Mouse (Mus musculus) splenic B cell, adult 2 months (primary cell): ENCODE results near the gene Stat5b.
A peak's percentile ranks its signal among the peaks of the same experiment; 100 is the strongest.
"Not testable (repeated sequence)": the region's sequence is repeated elsewhere in the genome, so short reads cannot be mapped to it uniquely, and the experiment has no call there.

Source experiments
- DNase-seq: peaks from one replicate; pipeline ENCODE4 v3.0.0-alpha.2; 2011; ENCODE audit warnings: low read depth, low spot score
- H3K27me3 ChIP-seq: 2 replicates; pipeline ENCODE4 v1.6.1; 2012; ENCODE audit warnings: mild to moderate bottlenecking, low read length, moderate library complexity, mixed read lengths; ENCODE audit not compliant: control insufficient read depth, poor library complexity, insufficient read depth, severe bottlenecking
- H3K36me3 ChIP-seq: 2 replicates; pipeline ENCODE4 v1.6.1; 2012; ENCODE audit warnings: mild to moderate bottlenecking, low read length, moderate library complexity, mixed read lengths; ENCODE audit not compliant: control insufficient read depth, poor library complexity, insufficient read depth, severe bottlenecking

Stat5b gene

DNA sequence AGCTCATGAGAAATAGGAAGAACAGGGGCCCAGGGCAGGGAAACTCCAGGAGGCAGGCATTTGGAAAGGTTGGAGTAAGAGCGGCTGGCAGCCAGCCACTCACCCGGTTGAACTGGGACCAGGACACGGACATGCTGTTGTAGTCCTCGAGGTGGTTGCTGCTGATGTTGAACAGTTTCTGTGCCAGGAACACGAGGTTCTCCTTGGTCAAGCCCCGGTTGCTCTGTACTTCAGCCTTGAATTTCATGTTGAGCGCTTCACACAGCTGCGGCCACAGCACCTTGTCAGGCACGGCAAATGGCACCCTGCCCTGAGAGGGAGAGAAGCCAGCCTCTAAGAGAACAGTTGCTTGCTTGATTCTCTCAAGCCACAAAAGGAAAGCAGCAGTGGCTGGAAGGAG, 59.9 kb downstream of the Stat5b start:
- H3K27me3 ChIP-seq, DNase-seq: not testable (repeated sequence)
- H3K36me3 ChIP-seq = peaks cover 33% of the 10 kb centered on the region

DNA sequence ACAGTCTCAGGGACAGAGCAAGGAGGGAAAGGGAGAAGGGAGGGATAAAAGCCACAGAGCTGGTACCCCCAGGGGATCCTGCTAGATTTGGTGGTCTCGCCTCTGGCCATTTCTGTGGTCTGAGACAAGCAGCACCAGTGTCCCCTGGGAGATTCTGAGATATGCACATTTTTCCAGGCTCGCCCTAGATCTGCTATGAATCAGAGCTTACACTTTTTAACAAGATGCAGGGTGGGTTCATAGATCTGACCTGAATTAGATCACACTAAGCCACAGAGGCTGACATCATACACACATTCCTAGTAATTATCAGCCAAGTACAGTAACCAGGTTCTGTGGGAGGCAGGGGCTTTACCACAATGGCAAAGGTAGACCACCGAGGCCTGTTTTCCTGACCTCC, 60.8 kb downstream of the Stat5b start:
- H3K27me3 ChIP-seq = no peaks in the 10 kb centered on the region; the same call in 1 of the 2 replicates
- H3K36me3 ChIP-seq = peaks cover 31% of the 10 kb centered on the region
- no peak for DNase-seq

DNA sequence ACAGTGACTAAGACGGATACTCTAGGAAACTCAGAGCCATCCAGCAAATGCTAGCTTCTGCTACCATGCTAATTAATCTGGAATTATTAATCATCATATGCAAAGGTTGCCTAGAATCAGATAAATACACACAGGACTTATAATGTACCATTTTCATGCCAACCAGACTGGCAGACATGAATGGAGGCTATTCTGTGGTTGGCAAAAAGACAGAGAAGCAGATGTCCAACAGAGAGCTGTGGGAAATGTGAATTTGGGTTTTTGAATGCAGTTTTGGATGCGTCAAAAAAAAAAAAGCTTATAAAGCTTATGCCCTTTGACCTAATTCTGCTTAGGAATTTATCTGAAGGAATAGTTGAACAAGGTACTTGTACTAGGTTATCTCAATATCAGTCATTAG, 64.8 kb downstream of the Stat5b start:
- H3K36me3 ChIP-seq = peaks cover 45% of the 10 kb centered on the region
- H3K27me3 ChIP-seq = no peaks in the 10 kb centered on the region; the same call in 1 of the 2 replicates
- DNase-seq = no peak

DNA sequence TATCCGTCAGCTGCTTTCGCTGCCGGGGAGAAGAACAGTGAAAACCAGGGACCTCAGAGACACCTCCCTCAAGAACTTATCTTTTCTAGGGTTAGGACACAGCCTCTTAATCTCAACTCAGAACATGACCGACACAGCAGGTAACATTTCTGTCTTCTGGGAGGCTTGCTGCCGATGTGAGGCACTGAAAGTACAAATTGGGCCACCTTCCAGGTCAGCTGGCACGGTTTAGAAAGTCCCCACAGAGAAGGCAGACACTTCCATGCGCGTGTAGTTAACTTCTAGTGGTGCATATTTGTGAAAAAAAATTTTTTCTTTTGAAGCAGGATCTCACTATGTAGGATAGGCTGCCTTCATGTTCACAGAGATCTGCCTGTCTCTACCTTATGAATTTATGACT, 66.2 kb downstream of the Stat5b start:
- no peak for DNase-seq
- Histone ChIP-seq H3K36me3 (peaks cover 38% of the 10 kb centered on the region), H3K27me3 (no peaks in the 10 kb centered on the region; the same call in 1 of the 2 replicates)

DNA sequence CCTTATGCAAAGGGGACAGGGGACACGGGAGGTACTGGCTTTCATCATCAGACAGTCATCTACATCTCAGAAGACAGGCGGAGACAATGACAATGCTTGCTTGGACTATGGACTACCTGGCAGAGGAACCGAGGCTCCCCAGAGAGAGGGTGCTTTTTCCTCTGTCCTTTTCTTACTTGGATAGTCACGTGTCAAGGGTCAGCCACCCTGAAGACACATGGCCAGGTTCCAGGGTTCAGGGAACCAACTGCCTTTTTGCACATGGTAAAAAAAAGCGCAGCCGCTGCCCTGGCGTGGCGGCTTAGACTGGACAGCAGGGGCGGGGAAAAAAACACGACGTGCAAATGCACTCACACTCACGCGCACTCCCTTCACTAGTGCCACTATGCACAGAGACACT, 68.0 kb downstream of the Stat5b start:
- no peak for DNase-seq
- H3K27me3 ChIP-seq = no peaks in the 10 kb centered on the region
- peaks cover 31% of the 10 kb centered on the region for H3K36me3 ChIP-seq

DNA sequence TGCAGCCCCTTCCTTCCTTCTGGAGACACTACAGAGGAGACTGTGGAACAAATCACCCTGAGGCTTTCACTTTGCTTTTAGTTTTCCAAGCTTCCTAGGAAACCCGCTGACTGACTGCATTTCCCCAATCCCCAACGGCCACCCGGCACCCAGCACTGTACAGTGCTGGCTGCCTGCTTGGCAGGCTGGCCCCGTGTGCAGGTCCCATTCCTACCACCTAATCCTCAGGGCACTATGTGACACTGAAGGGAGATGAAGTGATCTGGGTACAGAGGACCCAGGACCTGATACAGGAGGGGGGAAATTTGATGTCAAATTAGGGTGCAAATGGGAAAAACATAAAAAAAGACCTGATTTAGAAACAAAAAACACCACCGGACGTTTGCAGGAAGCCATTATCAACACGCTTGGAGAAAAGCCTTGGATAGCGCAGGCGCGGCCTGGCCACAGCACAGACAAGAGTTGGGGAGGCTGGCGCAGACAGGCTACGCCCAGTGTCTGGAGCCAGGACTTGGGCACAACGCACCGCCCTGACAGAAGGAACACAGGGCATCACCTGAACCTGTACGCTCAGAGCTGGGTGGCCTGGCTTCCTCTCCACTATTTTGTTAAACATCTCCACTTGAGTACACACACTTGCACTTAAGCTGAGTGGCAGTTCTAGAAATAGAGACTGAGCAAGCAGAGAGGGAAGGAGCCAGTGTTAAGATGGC, 68.6 kb downstream of the Stat5b start:
- Histone ChIP-seq H3K36me3 (peaks cover 29% of the 10 kb centered on the region), H3K27me3 (no peaks in the 10 kb centered on the region)
- no peak for DNase-seq

DNA sequence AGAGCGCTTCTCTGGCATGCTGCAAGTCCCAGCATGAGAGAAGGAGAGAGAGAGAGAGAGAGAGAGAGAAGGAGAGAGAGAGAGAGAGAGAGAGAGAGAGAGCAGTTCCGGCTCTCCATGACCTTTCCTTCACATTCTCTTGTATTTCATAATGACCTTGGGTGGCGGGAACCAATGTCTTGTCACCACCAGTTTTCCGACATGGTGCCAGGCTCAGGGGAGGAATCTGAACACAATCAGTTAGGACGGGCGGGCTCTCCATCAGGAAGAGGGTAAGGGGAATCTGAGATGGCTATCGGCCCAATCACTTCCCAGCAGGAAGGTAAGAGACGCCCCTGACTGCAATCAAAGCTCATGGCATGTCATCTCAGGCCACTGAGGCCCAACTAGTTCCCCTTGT, 70.3 kb downstream of the Stat5b start:
- no peak for DNase-seq
- H3K36me3 ChIP-seq = peaks cover 23% of the 10 kb centered on the region

DNA sequence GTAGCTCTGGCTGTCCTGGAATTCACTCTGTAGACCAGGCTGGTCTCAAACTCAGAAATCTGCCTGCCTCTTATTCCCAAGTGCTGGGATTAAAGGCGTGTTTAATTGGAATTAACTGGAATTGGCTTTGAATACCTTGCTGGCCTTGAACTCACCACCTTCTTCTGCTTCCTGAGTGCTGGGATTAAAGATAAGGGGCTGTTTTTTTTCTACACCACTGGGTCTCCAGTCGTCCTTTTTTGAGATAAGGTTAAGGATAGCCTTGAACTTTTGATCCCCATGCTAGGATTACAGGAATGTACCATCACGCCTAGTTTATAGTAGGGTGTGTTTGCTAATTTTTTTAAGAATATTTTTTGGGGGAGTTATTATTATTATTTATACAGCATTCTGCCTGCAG, 72.5 kb downstream of the Stat5b start:
- H3K36me3 ChIP-seq = peaks cover 15% of the 10 kb centered on the region
- no peak for DNase-seq
- no peaks in the 10 kb centered on the region for H3K27me3 ChIP-seq

More for the DNA sequence above, 70.3 kb downstream of the Stat5b start:
- no peaks in the 10 kb centered on the region for H3K27me3 ChIP-seq

DNA sequence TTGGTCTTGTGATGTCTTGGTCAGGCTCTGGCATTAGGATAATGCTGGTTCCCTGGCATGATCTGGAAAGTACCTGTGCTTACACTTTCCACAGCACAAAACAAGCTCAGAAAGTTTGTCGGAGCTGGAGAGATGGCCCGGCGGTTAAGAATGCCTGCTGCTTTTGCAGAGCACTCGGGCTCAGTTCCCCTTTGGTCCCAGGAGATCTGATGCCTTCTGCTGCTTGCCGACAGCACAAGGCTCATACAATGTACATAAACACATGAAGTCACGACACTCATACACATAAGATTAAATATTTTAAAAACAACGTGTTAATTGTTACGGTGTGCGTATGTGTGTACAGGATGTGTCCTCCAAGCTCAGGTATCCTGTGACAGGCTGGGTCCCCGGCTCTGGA, 74.6 kb downstream of the Stat5b start:
- peak; percentile 86 for DNase-seq
- Histone ChIP-seq H3K36me3 (peaks cover 1% of the 10 kb centered on the region; the same call in 1 of the 2 replicates), H3K27me3 (no peaks in the 10 kb centered on the region)

DNA sequence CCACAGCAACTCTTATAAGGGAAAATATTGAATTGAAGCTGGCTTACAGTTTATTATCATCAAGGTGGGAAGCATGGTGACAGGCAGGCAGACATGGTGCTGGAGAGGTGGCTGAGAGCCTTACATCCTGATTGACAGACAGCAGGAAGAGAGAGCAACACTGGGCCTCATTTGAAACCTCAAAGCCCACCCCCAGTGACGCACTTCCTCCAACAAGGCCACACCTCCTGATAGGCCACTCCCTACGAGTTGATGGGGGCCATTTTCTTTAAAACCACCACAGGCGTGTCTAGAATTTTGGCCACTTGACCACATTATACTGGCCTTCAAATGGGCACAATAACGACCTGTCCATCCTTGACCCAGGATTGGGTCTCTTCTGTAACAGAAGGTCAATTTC, 76.3 kb downstream of the Stat5b start:
- no peaks in the 10 kb centered on the region for H3K27me3 ChIP-seq
- DNase-seq = peak; percentile 23
- no peaks in the 10 kb centered on the region; the same call in 1 of the 2 replicates for H3K36me3 ChIP-seq

DNA sequence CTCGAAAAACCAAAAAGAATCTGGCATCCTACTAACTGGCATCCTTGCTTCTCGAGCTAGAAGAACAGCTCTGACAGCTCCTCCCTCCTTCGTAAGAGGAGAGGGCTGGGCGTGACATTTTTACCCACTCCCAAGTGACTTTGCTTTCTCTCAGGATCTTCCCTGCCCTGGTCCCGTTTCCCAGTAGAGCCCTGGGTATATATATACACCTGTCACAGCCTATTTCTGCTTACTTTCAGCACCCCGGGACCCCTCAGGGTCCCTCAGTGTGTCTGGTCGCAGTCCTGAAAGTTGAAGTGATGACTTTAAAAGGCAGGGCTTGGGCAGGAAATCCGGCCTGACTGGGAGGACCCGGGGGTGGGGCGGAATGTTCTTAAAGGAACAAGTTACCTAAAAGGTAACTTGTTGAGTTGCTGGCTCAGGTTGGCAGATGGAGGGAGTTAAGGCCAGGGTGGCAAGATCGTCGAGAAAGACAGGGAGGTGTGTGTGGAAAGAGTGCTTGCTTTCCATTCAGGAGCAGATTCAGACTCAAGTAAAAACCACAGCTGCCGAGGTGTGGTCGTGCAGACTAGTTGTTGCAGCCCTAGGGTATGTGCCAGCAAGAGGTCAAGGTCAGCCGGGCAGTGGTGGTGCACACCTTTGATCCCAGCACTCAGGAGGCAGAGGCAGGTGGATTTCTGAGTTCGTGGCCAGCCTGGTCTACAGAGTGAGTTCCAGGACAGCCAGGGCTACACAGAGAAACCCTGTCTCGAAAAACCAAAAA, 79.7 kb downstream of the Stat5b start, which contains the start of gene Ghdc:
Gene Ghdc (minus strand): TSS at position 312 of the 763 bp plus-strand sequence.
- no peaks in the 10 kb centered on the region; the same call in 1 of the 2 replicates for H3K36me3 ChIP-seq
- DNase-seq = peak; percentile 80
- no peaks in the 10 kb centered on the region for H3K27me3 ChIP-seq

DNA sequence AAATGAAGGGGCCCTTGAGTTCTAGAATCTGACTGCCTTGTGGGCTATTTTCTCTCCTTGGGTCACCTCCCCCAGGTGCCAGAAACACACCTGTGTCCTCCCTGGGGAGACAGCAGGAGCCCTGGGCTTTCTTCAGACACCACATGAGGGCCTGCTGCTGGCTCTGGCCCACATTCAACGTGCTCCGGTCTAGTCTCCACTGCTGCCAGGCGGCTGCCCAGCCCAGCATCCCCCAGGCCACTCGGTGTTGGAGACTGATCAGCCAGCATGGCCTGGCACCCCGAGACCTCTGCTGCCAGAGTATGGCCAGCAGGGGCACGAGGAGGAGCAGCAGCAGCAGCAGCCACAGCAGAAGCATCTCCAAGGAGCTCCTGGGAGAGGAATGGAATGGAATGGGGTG, 80.5 kb downstream of the Stat5b start:
- Histone ChIP-seq H3K27me3 (no peaks in the 10 kb centered on the region), H3K36me3 (no peaks in the 10 kb centered on the region; the same call in 1 of the 2 replicates)
- no peak for DNase-seq

DNA sequence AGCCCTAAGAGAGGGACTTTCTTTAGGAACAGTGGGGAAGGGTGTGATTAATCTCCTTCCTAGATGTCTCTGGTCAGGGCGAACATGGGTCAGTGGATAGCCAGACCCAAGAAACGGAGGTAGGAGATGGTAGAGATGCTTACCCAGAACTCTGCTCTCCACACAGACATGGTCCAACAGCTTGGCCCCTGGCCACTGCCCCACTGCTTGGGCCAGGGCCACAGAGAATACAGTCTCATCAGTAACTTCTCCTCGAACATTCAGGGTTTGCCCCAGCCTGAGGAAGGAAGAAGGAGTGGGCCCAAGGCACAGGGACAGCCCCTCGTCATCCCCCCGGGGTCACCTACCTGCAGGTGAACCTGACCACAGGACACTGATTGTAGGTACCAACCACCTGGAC, 82.7 kb downstream of the Stat5b start:
- Histone ChIP-seq H3K27me3 (no peaks in the 10 kb centered on the region), H3K36me3 (no peaks in the 10 kb centered on the region; the same call in 1 of the 2 replicates)
- DNase-seq = no peak

DNA sequence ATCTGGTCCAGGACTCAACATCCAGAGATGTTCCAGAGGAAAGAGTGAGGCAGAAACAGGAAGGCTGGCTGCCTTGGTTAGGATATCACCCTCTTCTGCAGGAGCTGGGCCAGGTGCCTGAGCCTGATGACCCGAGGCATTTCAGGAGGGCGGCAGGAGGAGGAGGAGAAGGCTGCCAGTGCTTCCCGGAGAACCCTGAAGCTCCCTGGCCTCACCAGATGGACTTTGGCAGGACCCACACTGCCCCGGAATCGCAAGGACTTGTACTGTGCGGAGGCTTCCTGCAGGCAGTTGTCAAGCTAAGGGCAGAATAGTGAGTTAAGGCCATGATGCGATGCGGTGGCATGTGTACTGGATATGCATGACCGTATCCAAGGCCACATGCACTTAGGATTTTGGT, 83.8 kb downstream of the Stat5b start:
- H3K27me3 ChIP-seq = no peaks in the 10 kb centered on the region
- no peaks in the 10 kb centered on the region; the same call in 1 of the 2 replicates for H3K36me3 ChIP-seq
- no peak for DNase-seq

DNA sequence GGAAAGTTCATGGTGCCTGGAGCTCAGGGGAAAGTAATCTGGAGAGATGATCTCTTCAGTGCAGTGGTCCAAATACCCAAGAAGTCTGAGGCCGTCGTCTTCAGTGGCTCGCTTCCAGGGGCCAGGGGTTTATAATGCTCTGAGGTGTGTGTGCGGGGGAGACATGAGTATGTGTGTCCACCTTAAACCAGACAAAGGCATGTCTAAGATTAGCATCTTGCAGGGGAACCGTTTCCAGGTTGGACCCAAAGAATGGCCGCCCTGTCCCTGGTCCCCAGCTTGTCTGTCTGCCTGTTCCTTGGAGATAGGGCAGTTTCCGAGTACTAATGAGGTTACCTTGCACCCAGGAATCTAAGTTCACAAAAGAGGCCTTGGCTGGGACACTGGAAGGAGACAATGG, 87.7 kb downstream of the Stat5b start, which contains the start of gene Hcrt:
Gene Hcrt (minus strand): TSS at position 101 of the 400 bp plus-strand sequence.
- no peak for DNase-seq
- no peaks in the 10 kb centered on the region for H3K36me3 ChIP-seq
- no peaks in the 10 kb centered on the region for H3K27me3 ChIP-seq
